Mouse (Mus musculus): ENCODE measurements around the gene Endov. TPM values are rescaled to one million over a fixed set of nuclear protein-coding genes. Genes with fewer than 3 reads are reported as not detected.

The Endov gene
- total and polyA plus RNA-seq, 3 experiments, result 13.0 to 18.5 (median 13.3) TPM

- dilution Hi-C loops (cut with MboI; ENCODE audit: extremely low pct_ligation_motif_present, extremely low pct_unique_long_range_greater_than_20kb, low sequenced_read_pairs) (no loop called here), in situ Hi-C loops (cut with MboI; ENCODE audit: low pct_ligation_motif_present, low pct_unique_long_range_greater_than_20kb, low sequenced_read_pairs) (no loop called here)
- no peak overlapping the region for H3K4me2 ChIP-seq (ENCODE audit: insufficient read depth, low read depth, poor library complexity, severe bottlenecking)
- peaks cover 16% of the 10 kb centered on the region for H3K9me3 ChIP-seq (replicated peaks; ENCODE audit: low read length)
- no peaks in the 10 kb centered on the region for H3K79me2 ChIP-seq (replicated peaks; ENCODE audit: control insufficient read depth, extremely low read depth, insufficient read depth, poor library complexity, severe bottlenecking)
- no peaks in the 10 kb centered on the region for H3K36me3 ChIP-seq (replicated peaks in 1 of 2; ENCODE audit: control insufficient read depth in 1 of 2, insufficient read depth in 1 of 2, low read length in 1 of 2)
- H3K4me1 ChIP-seq (ENCODE audit: control insufficient read depth in 1 of 2, insufficient read depth in 2 of 2), result peaks cover 0 to 6% of the 10 kb centered on the region in 2 experiments; a peak in 1 of 4 replicates
- peaks cover 81% of the 10 kb centered on the region for H3K27me3 ChIP-seq (replicated peaks)
- no peak overlapping the region for H3K9ac ChIP-seq (ENCODE audit: insufficient read depth, low read depth)
- no peak overlapping the region for H3K4me3 ChIP-seq (replicated peaks in 1 of 3; ENCODE audit: low read depth in 2 of 3, low read length in 2 of 3, poor library complexity in 1 of 3)
- H3K27ac ChIP-seq (ENCODE audit: insufficient read depth, low read depth), result no peak overlapping the region
- DNase-seq (ENCODE audit: extremely low read depth), result no peak
- TF ChIP-seq MAFK (IDR thresholded peaks at IDR 0.05; ENCODE audit: insufficient replicate concordance, low read length), result no peak
- no peak for TF ChIP-seq USF1 (IDR thresholded peaks at IDR 0.05; ENCODE audit: low read depth, low read length)
- no peak for TF ChIP-seq E2F4 (IDR thresholded peaks at IDR 0.05; ENCODE audit: insufficient replicate concordance, low read depth, low read length)
- no peak for TF ChIP-seq CTCF (conservative IDR thresholded peaks at IDR 0.05 in 1 of 2, IDR thresholded peaks at IDR 0.05 in 1 of 2; ENCODE audit: low read depth in 2 of 2, low read length in 2 of 2)
- TF ChIP-seq HCFC1 (IDR thresholded peaks at IDR 0.05; ENCODE audit: low read depth, low read length), result no peak
- no peak for TF ChIP-seq MEF2A (IDR thresholded peaks at IDR 0.05; ENCODE audit: borderline replicate concordance, low read depth, low read length)
- TF ChIP-seq SMC3 (IDR thresholded peaks at IDR 0.05; ENCODE audit: low read depth, low read length), result no peak
These were observed 51.7 kb downstream of the Endov start for GRCm38 (mm10) chr11:119542886-119543285.

GRCm38 (mm10) chr11:119543816-119544517 is 52.8 kb downstream of the Endov start:
- dilution Hi-C loops (cut with MboI; ENCODE audit: extremely low pct_ligation_motif_present, extremely low pct_unique_long_range_greater_than_20kb, low sequenced_read_pairs) (no loop called here), in situ Hi-C loops (cut with MboI; ENCODE audit: low pct_ligation_motif_present, low pct_unique_long_range_greater_than_20kb, low sequenced_read_pairs) (no loop called here)
- H3K27me3 ChIP-seq (replicated peaks), result peaks cover 70% of the 10 kb centered on the region
- H3K9me3 ChIP-seq (replicated peaks; ENCODE audit: low read length), result peaks cover 27% of the 10 kb centered on the region
- no peak overlapping the region for H3K27ac ChIP-seq (ENCODE audit: insufficient read depth, low read depth)
- no peak for DNase-seq (ENCODE audit: extremely low read depth)
- no peaks in the 10 kb centered on the region for H3K36me3 ChIP-seq (replicated peaks in 1 of 2; ENCODE audit: control insufficient read depth in 1 of 2, insufficient read depth in 1 of 2, low read length in 1 of 2)
- TF ChIP-seq SIN3A (IDR thresholded peaks at IDR 0.05; ENCODE audit: low read length) (no peak), USF1 (IDR thresholded peaks at IDR 0.05; ENCODE audit: low read depth, low read length) (no peak), USF2 (conservative IDR thresholded peaks at IDR 0.05; ENCODE audit: low read depth, low read length) (no peak), MYC (IDR thresholded peaks at IDR 0.05; ENCODE audit: low read depth, low read length) (no peak), TBP (conservative IDR thresholded peaks at IDR 0.05; ENCODE audit: low read depth, low read length) (no peak), MEF2A (IDR thresholded peaks at IDR 0.05; ENCODE audit: borderline replicate concordance, low read depth, low read length) (no peak)
- peaks cover 0 to 6% of the 10 kb centered on the region in 2 experiments; a peak in 1 of 4 replicates for H3K4me1 ChIP-seq (ENCODE audit: control insufficient read depth in 1 of 2, insufficient read depth in 2 of 2)
- no peak overlapping the region for H3K9ac ChIP-seq (ENCODE audit: insufficient read depth, low read depth)
- no peak overlapping the region for H3K4me2 ChIP-seq (ENCODE audit: insufficient read depth, low read depth, poor library complexity, severe bottlenecking)
- no peaks in the 10 kb centered on the region for H3K79me2 ChIP-seq (replicated peaks; ENCODE audit: control insufficient read depth, extremely low read depth, insufficient read depth, poor library complexity, severe bottlenecking)
- no peak overlapping the region for H3K4me3 ChIP-seq (replicated peaks in 1 of 3; ENCODE audit: low read depth in 2 of 3, low read length in 2 of 3, poor library complexity in 1 of 3)

GRCm38 (mm10) chr11:119544518-119545105 is 53.5 kb downstream of the Endov start:
- in situ Hi-C loops (cut with MboI; ENCODE audit: low pct_ligation_motif_present, low pct_unique_long_range_greater_than_20kb, low sequenced_read_pairs) (no loop called here), dilution Hi-C loops (cut with MboI; ENCODE audit: extremely low pct_ligation_motif_present, extremely low pct_unique_long_range_greater_than_20kb, low sequenced_read_pairs) (no loop called here)
- Histone ChIP-seq H3K9ac (ENCODE audit: insufficient read depth, low read depth) (no peak overlapping the region), H3K9me3 (replicated peaks; ENCODE audit: low read length) (peaks cover 33% of the 10 kb centered on the region), H3K27me3 (replicated peaks) (peaks cover 64% of the 10 kb centered on the region), H3K4me1 (ENCODE audit: control insufficient read depth in 1 of 2, insufficient read depth in 2 of 2) (peaks cover 0 to 6% of the 10 kb centered on the region in 2 experiments; a peak in 1 of 4 replicates), H3K79me2 (replicated peaks; ENCODE audit: control insufficient read depth, extremely low read depth, insufficient read depth, poor library complexity, severe bottlenecking) (no peaks in the 10 kb centered on the region), H3K4me3 (replicated peaks in 1 of 3; ENCODE audit: low read depth in 2 of 3, low read length in 2 of 3, poor library complexity in 1 of 3) (no peak overlapping the region), H3K4me2 (ENCODE audit: insufficient read depth, low read depth, poor library complexity, severe bottlenecking) (no peak overlapping the region), H3K36me3 (replicated peaks in 1 of 2; ENCODE audit: control insufficient read depth in 1 of 2, insufficient read depth in 1 of 2, low read length in 1 of 2) (no peaks in the 10 kb centered on the region), H3K27ac (ENCODE audit: insufficient read depth, low read depth) (no peak overlapping the region)
- no peak for DNase-seq (ENCODE audit: extremely low read depth)
- TF ChIP-seq MAFK (IDR thresholded peaks at IDR 0.05; ENCODE audit: insufficient replicate concordance, low read length), result no peak
- TF ChIP-seq NRF1 (IDR thresholded peaks at IDR 0.05; ENCODE audit: low read depth, low read length), result no peak
- TF ChIP-seq ZKSCAN1 (IDR thresholded peaks at IDR 0.05; ENCODE audit: borderline replicate concordance, low read depth, low read length), result no peak
- no peak for TF ChIP-seq USF1 (IDR thresholded peaks at IDR 0.05; ENCODE audit: low read depth, low read length)
- no peak for TF ChIP-seq JUND (conservative IDR thresholded peaks at IDR 0.05; ENCODE audit: low read depth, low read length)
- no peak for TF ChIP-seq KAT2A (IDR thresholded peaks at IDR 0.05; ENCODE audit: insufficient replicate concordance, low read length)
- no peak for TF ChIP-seq HCFC1 (IDR thresholded peaks at IDR 0.05; ENCODE audit: low read depth, low read length)
- no peak for TF ChIP-seq RCOR1 (conservative IDR thresholded peaks at IDR 0.05; ENCODE audit: low read depth, low read length)
- no peak for TF ChIP-seq MYC (IDR thresholded peaks at IDR 0.05; ENCODE audit: low read depth, low read length)
- TF ChIP-seq RAD21 (IDR thresholded peaks at IDR 0.05; ENCODE audit: low read depth, low read length), result no peak
- TF ChIP-seq CHD2 (IDR thresholded peaks at IDR 0.05; ENCODE audit: low read length), result no peak
- no peak for TF ChIP-seq SIN3A (IDR thresholded peaks at IDR 0.05; ENCODE audit: low read length)
- no peak for TF ChIP-seq MXI1 (IDR thresholded peaks at IDR 0.05; ENCODE audit: low read depth, low read length)
- TF ChIP-seq SMC3 (IDR thresholded peaks at IDR 0.05; ENCODE audit: low read depth, low read length), result no peak
- no peak for TF ChIP-seq ELF1 (IDR thresholded peaks at IDR 0.05; ENCODE audit: low read depth, low read length)
- no peak for TF ChIP-seq IRF4 (IDR thresholded peaks at IDR 0.05; ENCODE audit: low read depth, low read length)
